Mouse (Mus musculus) CD4-positive, CD25-positive, alpha-beta regulatory T cell, adult 4 months (primary cell): ENCODE measurements around the gene Zfp61. TPM values are rescaled to one million over a fixed set of nuclear protein-coding genes. Genes with fewer than 3 reads are reported as not detected.
A peak's percentile ranks its signal among the peaks of the same experiment; 100 is the strongest.

ENCODE experiments used
- ATAC-seq: one replicate; pipeline ENCODE4 v1.8.0; 2017
- polyA plus RNA-seq, 2 experiments: library from polyadenylated mRNA; unstranded; fragments of 100-300 nt; shearing (Covaris generic); gene quantifications; one replicate each; pipeline ENCODE4 v1.2.1; 2017

The Zfp61 gene
- polyA plus RNA-seq, 2 experiments from 2014 or later = 19.4 to 27.8 TPM

DNA sequence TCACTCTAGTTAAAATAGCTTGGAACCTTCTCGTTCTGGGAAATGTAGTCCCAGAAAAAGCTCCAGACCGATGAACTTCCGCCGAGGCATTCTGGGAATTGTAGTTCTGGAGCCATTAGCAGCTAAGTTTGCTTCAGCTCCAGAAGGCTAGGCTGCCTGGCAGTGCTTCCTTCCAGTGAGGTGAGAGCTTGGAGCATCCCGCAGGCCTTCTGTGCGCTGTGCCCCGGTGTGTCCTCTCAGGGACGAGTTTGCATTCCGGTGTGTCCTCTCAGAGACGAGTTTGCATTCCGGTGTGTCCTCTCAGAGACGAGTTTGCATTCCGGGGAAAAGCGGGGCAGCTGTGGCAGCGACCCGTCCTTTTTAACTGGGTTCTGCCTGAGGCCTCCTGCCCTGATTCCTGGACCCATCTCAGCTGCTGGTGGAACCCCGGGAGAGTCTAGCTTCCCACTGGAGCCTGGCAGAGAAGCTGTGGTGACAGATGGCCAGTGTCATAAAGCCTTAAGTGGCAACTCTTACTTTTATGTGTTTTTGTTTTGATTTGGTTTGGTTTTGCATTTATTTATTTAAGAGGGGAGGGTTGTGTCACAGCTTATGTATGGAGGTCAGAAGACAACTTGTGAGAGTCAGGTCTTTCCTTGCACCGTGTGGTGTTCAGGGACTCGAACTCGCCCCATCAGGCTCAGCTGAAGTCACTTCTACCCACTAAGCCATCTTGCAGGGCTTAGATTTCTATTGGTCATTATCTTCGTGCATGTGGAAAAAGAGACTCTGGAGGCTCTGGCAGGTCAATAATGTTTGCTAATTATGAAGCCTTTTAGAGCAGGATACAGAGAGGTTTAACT, 46.2 kb downstream of the Zfp61 start, which contains the start of gene Zfp108:
Gene Zfp108, plus strand, starts transcription at position 162 of the 842 bp plus-strand sequence.
- ATAC-seq = peak; percentile 92

DNA sequence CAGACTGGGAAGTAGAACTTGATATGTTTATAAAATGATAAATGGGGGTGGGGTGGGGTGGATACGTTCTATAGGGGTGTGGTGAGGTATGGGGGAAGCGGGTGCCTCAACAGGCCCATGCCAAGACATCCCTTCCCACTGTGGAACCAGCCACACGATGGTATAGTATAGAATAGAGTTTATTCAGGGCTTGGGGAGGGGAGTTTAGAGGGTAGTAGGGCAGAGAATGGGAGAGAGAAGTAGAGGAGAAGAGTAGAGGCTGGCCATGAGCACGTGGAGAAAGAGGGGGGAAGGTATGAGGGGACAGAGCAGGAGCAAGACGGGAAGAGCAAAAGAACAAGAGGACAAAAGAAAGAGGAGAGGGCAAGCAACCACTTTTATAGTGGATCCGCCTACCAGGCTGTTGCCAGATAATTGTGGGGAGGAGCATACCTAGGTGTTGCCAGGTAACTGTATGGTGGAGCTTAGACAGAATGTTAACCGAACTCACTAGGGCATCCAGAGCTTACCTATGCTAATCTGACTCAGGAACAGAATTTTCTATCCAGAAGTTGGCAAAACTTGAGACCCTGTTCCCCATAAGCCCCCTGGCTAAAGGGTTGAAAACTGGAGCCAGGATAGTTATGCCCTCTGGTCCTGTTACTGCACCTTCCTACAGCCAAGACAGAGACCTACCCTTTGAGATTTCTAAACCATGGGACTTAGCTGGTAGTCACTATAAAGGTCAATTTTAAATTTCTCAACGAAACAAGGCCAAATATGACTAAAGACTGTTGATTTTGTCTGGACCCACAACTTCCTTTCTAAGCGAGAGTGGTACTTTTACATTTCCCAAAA, 47.0 kb downstream of the Zfp61 start:
- no peak for ATAC-seq

Other genes with a start within 250 kb of the Zfp61 start
- gene Vmn1r183, start 248.0 kb downstream of the Zfp61 start, polyA plus RNA-seq = under 1 TPM in 1 of 2 experiments, not detected in 1; 0.05 TPM
- gene Zfp180, start 219.3 kb downstream of the Zfp61 start, polyA plus RNA-seq = 10 to 100 TPM; 21.5 to 23.8 TPM
- gene Zfp112, start 188.9 kb downstream of the Zfp61 start, polyA plus RNA-seq = 1 to 10 TPM; 1.3 to 2.4 TPM
- 10 to 100 TPM; 13.8 to 21.0 TPM for gene Zfp235, start 167.1 kb downstream of the Zfp61 start, polyA plus RNA-seq
- gene Zfp114, start 126.2 kb downstream of the Zfp61 start, polyA plus RNA-seq = 1 to 10 TPM in 1 of 2 experiments, under 1 TPM in 1; 0.73 to 1.8 TPM
- 1 to 10 TPM in 1 of 2 experiments, under 1 TPM in 1; 0.61 to 1.3 TPM for gene Zfp111, start 89.8 kb downstream of the Zfp61 start, polyA plus RNA-seq
- 1 to 10 TPM; 2.2 to 3.7 TPM for gene Zfp109, start 63.7 kb downstream of the Zfp61 start, polyA plus RNA-seq
- gene Zfp108, start 46.4 kb downstream of the Zfp61 start, polyA plus RNA-seq = under 1 TPM in 1 of 2 experiments, not detected in 1; 0.70 TPM
- 1 to 10 TPM; 2.5 to 2.9 TPM for gene Zfp93, start 30.8 kb downstream of the Zfp61 start, polyA plus RNA-seq
- gene Zfp94, start 15.4 kb upstream of the Zfp61 start, polyA plus RNA-seq = 10 to 100 TPM; 10.6 to 13.8 TPM
- not detected for gene Tescl, start 32.7 kb upstream of the Zfp61 start, polyA plus RNA-seq
- gene Lypd5, start 48.0 kb upstream of the Zfp61 start, polyA plus RNA-seq = under 1 TPM in 1 of 2 experiments, not detected in 1; 0.19 TPM
- gene Kcnn4, start 69.0 kb upstream of the Zfp61 start, polyA plus RNA-seq = 100 to 1,000 TPM; 130 to 152 TPM
- 10 to 100 TPM; 27.9 to 29.4 TPM for gene Smg9, start 98.4 kb upstream of the Zfp61 start, polyA plus RNA-seq
- under 1 TPM; 0.35 to 0.56 TPM for gene Irgc1, start 151.1 kb upstream of the Zfp61 start, polyA plus RNA-seq
- 1 to 10 TPM in 1 of 2 experiments, under 1 TPM in 1; 0.66 to 5.8 TPM for gene Plaur, start 161.3 kb upstream of the Zfp61 start, polyA plus RNA-seq
- gene Cadm4, start 180.8 kb upstream of the Zfp61 start, polyA plus RNA-seq = not detected
- gene Zfp428, start 205.8 kb upstream of the Zfp61 start, polyA plus RNA-seq = under 1 TPM in 1 of 2 experiments, not detected in 1; 0.56 TPM
- not detected for gene AC161166.1, start 211.2 kb upstream of the Zfp61 start, polyA plus RNA-seq
- gene Irgq, start 229.5 kb upstream of the Zfp61 start, polyA plus RNA-seq = 1 to 10 TPM in 1 of 2 experiments, under 1 TPM in 1; 0.68 to 1.5 TPM
- not detected for gene Pinlyp, start 244.9 kb upstream of the Zfp61 start, polyA plus RNA-seq
- 10 to 100 TPM; 35.3 to 46.2 TPM for gene Xrcc1, start 245.1 kb upstream of the Zfp61 start, polyA plus RNA-seq